Mouse (Mus musculus) gastrocnemius, postnatal 36 days (tissue): ENCODE measurements around the gene Atg10. TPM values are rescaled to one million over a fixed set of nuclear protein-coding genes. Genes with fewer than 3 reads are reported as not detected.
"Not testable (repeated sequence)": the region's sequence is repeated elsewhere in the genome, so short reads cannot be mapped to it uniquely, and the experiment has no call there.

Experiments used
- DNase-seq, 2 experiments: peaks; one replicate each; pipeline ENCODE4 v3.0.0; 2022
- intact Hi-C: fragments of 180-260 bp; cut with DNase I; formaldehyde crosslinking; loops from one replicate; pipeline ENCODE4 v1.15.1; 2025
- long read RNA-seq, 2 experiments: library from polyadenylated mRNA; stranded (forward); transcript quantifications; one replicate each; pipeline ENCODE4 v2.0.0; 2021
- total RNA-seq, 2 experiments: library from RNA; stranded (reverse); gene quantifications; 2 replicates each; pipeline ENCODE4 v1.2.3; 2021

Atg10 gene
- 10 to 100 TPM in 1 of 2 experiments, 1 to 10 TPM in 1; 7.9 to 11.1 TPM for total RNA-seq
- long read RNA-seq, experiment 1, transcript Atg10-201 (8 exons, 1,583 nt) = major isoform, 8 of 24 reads
- long read RNA-seq, experiment 1, partial matches to known transcripts = 4 of 24 reads
- long read RNA-seq, experiment 1, other reads (novel, unspliced or antisense) = 11 of 24 reads
- long read RNA-seq, experiment 2, transcript Atg10-201 (8 exons, 1,583 nt) = major isoform, 14 of 33 reads
- long read RNA-seq, experiment 2, partial matches to known transcripts = 7 of 33 reads
- long read RNA-seq, experiment 2, other reads (novel, unspliced or antisense) = 11 of 33 reads

DNA sequence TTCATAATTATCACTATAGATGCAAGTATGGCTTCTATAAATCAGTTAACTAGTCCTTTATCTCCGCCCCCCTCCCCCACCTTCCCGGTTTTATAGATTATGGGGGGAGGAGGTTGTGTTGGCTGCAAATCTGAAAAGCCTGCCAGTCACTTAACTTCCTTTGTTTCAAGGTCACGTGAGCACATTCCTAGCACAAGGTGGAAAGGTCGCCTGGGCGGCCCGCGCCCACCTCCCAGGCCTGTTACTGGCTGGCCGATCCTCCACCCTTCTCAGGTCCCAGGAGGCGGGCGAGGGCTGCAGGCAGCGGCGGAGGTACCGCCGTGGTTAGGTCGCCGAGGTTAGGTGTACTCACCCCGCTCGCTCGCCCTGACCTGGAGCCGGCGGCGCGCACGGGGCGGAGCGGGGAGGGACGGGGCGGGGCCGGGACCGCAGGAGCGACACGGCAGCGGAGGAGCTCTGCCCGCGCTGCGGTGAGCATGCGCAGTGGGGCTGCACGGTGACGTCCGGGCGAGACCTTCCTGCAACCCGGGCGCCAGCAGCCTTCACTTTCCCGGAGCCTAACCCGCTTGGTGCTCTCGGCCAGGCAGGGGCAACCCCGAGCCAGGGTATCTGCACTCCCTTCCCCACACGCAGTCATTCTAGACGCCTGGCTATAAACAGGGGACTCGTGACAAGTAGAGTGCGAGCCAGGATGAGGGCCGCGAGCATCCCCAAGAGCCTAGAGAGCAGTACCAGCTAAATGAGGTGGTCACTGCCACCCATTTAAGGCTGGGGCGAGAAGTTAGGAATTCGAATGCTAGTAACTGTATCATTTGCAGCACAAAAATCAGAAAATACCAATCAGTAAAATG lies at the start of gene Atg10:
TSS of gene Atg10 (minus strand) at position 382 of the 851 bp plus-strand sequence.
- intact Hi-C loops = no loop called here
- peak; percentile 87 to 88 for DNase-seq

- intact Hi-C loops = no loop called here
- DNase-seq = no peak
These were observed 28.6 kb upstream of the Atg10 start for GRCm38 (mm10) chr13:91252406-91252805.

DNA sequence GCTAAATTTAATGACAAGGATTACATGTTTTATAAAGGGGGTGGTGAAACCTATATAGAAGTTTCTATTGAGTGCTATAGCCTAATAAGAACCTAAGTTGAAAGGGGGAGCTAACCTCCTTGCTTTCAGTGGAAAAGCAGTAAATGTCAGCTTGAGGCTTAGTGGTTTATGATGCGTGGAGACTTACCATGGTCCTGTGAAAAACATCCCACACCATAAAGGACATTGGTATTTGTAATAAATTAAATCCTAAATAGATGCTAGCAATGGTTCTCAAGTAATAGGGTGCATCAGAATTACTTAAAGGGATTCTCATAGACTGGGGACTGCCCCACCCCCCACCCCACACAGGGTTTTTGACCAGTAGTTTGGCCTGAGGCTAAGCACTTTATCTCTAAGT lies 27.9 kb upstream of the Atg10 start:
- intact Hi-C loops = no loop called here

DNA sequence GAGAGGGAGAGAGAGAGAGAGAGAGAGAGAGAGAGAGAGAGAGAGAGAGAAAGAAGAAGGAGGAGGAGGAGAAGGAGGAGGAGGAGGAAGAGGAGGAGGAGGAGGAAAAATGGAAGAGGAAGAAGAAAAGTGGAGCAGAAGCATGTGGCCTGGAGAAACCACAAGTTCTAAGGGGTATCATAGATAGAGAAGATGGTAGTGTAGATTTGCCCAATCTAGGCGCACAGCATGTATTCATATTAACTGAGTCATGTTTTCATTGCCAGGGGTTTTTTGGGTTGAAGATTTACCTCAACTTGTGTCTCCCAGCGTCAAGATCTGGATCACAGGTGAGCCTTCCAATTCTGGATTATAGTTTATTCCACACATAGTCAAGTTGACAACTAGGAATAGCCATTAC lies 26.3 kb upstream of the Atg10 start:
- DNase-seq, intact Hi-C loops: not testable (repeated sequence)

More for the DNA sequence above, 27.9 kb upstream of the Atg10 start:
- DNase-seq = no peak

DNA sequence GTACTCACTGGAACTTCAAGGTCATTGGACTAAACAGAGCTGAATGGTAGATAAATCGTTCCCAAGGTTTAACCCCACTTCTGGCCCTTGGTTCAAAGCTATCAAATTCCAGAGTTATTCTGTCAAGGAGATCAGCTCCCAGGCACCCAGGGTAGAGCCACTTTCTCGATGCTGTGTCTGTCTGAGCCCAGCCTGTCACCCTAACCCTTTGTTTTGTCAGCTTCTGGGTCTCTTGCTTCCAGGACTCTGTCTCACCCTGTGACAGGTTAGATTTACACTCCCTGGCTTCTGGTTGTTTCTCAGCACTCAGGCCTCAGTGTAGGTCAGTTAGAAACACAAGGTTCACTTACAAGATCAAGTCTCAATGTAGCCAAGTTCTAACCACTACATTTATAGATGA lies 22.7 kb upstream of the Atg10 start:
- no peak for DNase-seq
- intact Hi-C loops = no loop called here

DNA sequence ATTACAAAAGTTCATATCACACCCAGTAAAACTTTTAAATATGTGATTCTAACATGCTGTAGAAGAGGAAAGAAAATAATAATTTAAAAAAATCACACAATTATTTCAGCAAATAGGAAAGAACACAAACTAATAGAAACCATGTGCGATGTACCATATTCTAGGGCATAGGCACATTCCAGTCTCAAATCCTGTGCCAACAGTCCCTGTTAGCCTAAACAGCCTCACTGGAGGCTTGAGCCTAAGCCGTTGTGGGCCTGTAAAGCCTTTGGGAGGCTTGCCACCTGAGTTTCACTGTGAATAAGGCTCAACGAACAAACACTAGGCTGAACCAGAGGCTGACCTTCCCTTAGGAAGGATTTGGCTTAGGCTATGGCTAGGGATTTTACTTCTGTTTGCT lies 14.2 kb upstream of the Atg10 start:
- no peak for DNase-seq
- intact Hi-C loops = no loop called here

DNA sequence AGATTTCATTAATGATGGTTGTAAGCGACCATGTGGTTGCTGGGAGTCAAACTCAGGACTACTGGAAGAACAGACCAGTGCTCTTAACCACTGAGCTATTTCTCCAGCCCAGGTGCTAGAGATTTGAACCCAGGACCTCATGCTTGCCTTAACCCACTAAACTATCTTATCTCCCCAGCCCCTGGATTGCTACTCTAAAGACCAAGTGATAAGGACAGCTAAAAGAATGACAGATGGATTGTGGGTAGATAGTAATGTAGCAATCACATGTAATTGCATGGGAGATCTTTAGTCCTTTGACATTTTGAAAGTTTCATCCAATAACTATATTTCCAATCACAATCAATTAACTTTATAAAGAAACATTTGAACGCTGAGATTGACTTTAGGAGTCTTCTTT lies 13.1 kb upstream of the Atg10 start:
- intact Hi-C loops = no loop called here
- DNase-seq = no peak

DNA sequence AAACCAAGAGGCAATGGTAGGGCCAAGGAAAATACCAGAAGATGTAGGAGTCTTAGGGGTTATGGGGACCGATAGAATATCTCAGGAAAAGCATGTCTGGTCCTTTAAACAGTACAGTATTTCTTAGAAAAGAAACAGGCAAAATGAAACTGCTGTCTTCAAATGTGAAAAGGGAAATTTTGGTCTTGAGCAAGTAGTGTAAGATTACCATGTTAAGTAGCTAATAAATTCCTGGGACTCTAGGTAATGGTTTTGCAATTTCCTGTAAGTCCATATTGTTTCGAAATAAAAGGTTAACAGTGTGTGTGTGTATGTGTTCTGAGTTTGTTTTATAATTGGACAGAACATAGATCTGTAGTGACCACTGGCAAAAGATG lies 658 bp upstream of the Atg10 start:
- no peak for DNase-seq
- intact Hi-C loops = no loop called here

DNA sequence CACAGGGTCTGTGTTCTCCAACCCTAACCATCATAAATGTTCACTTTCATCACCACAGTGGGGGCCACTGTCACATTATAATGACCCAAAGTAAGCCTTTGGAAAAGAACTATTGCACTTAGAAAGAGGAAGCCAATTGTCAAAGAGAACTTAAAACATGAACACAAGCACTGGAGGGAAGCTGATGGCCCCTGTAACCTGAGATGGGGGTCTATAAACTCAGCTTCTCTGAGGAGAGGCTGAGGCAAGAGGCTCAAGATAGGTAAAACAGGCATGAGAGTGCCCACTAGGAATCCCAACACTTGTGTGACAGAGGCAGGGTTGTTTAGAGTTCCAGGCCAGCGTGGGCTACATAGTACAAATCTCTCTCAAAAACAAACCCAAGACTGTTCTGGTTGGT lies 705 bp downstream of the Atg10 start:
- DNase-seq = no peak
- intact Hi-C loops = no loop called here

DNA sequence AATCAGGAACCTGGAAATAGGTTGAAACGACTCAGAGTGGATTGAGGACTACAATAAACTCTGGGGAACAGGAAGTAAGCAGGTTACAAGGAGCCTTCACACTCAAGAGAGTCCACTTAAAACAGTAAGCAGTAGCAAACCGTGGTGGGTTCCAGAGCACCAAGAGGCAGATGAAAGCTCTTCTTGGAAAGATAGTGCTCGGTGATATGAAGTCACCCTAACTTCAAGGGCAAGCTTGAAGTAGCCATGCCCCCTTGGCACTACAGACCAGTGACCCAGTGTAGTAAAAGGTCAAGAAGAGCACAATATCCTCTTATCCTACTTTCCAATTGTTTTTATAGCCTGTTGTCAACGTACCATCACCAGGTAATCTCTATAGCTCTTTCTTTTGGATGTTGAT lies 2.1 kb downstream of the Atg10 start:
- intact Hi-C loops = no loop called here

GRCm38 (mm10) chr13:91217691-91218090 lies 6.1 kb downstream of the Atg10 start:
- intact Hi-C loops = no loop called here

More for the DNA sequence above, 2.1 kb downstream of the Atg10 start:
- DNase-seq = no peak

GRCm38 (mm10) chr13:91216656-91217205 lies 7.0 kb downstream of the Atg10 start:
- intact Hi-C loops = no loop called here
- DNase-seq = no peak

More at GRCm38 (mm10) chr13:91217691-91218090, 6.1 kb downstream of the Atg10 start:
- no peak for DNase-seq

DNA sequence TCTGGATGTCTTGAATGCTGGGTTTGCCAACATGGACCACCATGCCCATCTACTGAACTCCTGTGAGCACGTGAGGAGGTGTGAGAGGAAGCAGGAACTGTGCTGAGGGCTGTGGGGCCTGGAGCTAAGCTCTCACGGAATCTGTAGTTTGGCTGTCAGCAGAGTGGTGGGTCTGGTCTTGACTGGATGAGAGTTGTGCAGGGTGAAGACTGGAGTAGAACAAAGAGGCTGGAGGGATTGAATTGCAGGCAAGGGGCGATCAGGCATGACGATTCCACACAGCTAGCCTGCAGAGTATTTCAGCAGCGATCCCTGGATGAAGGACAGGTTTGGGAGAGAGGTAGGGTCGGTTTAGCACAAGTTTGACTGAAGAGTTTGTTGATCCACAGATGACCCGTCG lies 10.8 kb downstream of the Atg10 start:
- intact Hi-C loops = no loop called here
- DNase-seq = no peak

DNA sequence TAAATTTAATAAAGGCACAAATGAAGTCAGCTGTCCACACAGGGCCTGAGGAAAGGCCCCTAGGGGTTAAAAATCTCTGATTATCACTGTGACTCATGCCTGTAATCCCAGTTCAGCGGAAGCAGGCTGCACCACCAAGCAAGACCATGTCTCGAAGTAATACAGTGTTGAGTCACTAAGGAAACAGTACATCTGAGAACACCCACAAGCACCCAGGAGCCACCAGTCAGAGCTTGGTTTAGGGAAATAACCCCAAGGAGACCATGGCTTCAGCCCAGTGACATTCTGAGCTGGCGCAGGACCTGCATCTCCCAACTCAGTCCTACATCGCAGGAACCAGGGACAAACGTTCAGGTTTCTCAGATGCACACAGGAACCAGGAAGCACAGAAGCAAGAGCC lies 17.5 kb downstream of the Atg10 start:
- DNase-seq = no peak

GRCm38 (mm10) chr13:91202564-91202963 lies 21.2 kb downstream of the Atg10 start:
- no peak for DNase-seq
- intact Hi-C loops = no loop called here

More for the DNA sequence above, 17.5 kb downstream of the Atg10 start:
- intact Hi-C loops = no loop called here

DNA sequence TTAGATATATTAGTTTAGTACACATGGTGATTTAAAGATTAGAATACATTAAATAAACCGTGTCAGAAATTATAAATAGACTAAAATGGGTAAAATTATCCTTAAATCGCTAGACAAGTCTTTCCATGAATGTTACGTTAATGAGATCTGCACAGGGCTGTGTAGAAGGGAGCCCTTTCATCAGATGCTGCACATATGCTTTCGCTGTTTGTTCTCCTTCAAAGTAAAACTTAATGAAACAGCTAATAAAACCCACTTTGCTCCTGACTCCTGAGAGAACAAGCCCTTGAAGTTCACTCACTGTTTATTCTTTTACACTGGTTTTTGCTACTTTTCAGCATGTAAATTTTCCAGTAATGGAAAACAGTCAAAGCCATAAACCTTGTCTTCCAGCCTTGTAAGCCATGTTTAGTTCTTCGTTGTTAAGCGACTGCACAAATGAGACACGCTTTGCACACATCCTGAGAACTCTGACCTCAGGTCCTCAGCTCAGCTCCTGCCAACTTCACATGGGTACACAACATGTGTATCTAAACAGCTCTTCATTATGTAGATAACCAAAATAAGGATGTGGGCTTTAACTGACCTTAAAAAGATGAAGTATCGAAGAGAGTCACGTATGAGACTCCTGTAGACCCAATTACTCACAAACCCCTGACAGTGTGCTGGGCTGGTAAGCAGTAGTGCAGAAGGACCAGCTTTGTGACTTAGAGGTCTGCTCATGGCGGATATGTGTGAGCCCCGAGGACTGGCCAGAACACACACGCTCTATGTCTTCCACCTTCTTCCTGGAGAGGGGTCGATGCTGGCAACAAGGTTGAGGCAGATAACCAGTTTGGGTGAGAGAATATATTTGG lies 36.2 kb downstream of the Atg10 start:
- intact Hi-C loops = no loop called here
- no peak for DNase-seq

DNA sequence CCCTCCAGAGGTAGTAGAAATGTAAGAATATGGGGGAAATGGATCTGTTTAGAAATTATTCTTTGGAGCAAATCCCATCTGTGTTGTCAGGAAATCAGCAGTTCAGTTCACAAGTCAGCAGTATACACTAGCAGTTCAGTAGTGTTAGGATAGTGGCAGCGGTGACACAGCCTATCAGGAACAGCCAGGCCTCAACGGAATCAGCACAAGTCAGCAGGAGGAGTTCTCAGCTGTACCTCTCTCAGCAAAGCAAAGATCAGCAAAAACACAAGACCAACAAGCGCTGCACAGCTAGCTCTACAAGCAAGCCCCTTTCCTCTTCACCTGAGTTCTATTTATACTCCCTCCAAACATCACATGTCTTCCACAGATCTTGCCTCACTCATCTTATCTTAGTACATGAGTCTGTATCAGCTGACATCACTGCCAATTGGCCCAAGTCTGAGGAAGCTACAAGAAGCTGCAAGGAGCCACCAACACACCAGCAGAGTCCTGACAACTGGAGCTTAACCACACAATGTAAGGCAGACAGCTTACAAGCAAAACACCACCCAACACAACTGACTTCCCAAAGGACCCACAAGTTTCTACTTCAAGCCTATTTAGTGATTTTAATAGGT lies 38.4 kb downstream of the Atg10 start:
- no peak for DNase-seq
- intact Hi-C loops = no loop called here

DNA sequence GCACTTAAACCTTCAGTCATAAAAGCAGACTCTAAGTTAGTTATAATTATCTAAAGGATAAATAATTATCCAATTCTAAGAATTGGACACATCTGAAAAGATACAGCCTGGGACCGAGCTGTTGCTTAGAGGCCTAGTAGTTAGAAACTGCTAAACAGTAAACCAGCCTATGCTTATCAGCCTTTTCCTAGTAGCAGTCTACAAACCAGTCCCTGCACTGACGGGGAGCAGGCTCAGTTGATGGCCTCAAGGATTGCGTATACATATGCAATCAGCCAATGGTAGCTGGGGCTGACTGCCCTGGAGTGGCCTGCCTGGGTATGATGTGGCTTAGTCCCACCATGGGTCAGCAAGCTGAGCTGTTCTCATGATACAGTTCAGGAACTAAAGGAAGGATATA lies 39.5 kb downstream of the Atg10 start:
- intact Hi-C loops = no loop called here
- DNase-seq = no peak

- intact Hi-C loops = no loop called here
- DNase-seq = no peak
These were observed 43.4 kb downstream of the Atg10 start for GRCm38 (mm10) chr13:91180364-91180763.
